Mouse (Mus musculus) testis, adult 2 months (tissue): ENCODE results near the gene Nit2.

Experiments used
- CTCF ChIP-seq: fragments of 200-500 bp; IDR thresholded peaks from 2 replicates; pipeline ENCODE4 v1.5.1; 2012; ENCODE audit warnings: low read depth, mild to moderate bottlenecking, inconsistent platforms, low read length, moderate library complexity; ENCODE audit not compliant: control insufficient read depth, insufficient read depth, insufficient replicate concordance
- POLR2A ChIP-seq: fragments of 200-500 bp; IDR thresholded peaks from 2 replicates; pipeline ENCODE4 v1.6.1; 2012; ENCODE audit warnings: low read depth, mild to moderate bottlenecking, inconsistent platforms, low read length, moderate library complexity; ENCODE audit not compliant: control insufficient read depth

GRCm38 (mm10) chr16:57131544-57131943, 35.6 kb downstream of the Nit2 start:
- TF ChIP-seq CTCF (no peak), POLR2A (no peak)
